9 mouse cellular contexts compared by ENCODE assay signal in genomic region chr4:146173378-146174226, GRCm38 (mm10). TPM values are rescaled to one million over a fixed set of nuclear protein-coding genes. Genes with fewer than 3 reads are reported as not detected.
DNase-seq lines count a peak whose midpoint lies in the region; ATAC-seq and TF ChIP-seq lines count a peak whose summit lies in the region.
"Not testable (repeated sequence)": the region's sequence is repeated elsewhere in the genome, so short reads cannot be mapped to it uniquely, and the experiment has no call there.
"Had no signal": no experiment of that assay in that cellular context is flagged by ENCODE, and none has a peak within 500 bp of the region (broad histone marks: within the 10 kb centered on the region; RNA-seq: fewer than 3 reads in every experiment).

No protein-coding gene starts in this region.

- peak; percentile 66; the same call in 1 of the 2 replicates for ATAC-seq in forebrain, embryonic 15.5 days (replicated peaks)
- ATAC-seq in liver, embryonic 13.5 days (ENCODE audit: low read depth) = peak; percentile 57
- peak; percentile 79 for ATAC-seq in midbrain, postnatal 0 days (ENCODE audit: low FRiP score)

- not testable (repeated sequence) for TF ChIP-seq CTCF in midbrain, postnatal 0 days (IDR thresholded peaks at IDR 0.05)

- H3K4me1 ChIP-seq in forebrain, embryonic 15.5 days; liver, embryonic 13.5 days (replicated peaks); midbrain, postnatal 0 days (ENCODE audit: insufficient read depth, low read length): not testable (repeated sequence)

- H3K4me3 ChIP-seq in forebrain, embryonic 15.5 days; liver, embryonic 13.5 days (replicated peaks); midbrain, postnatal 0 days (ENCODE audit: low read depth, low read length): not testable (repeated sequence)

- intact Hi-C loops in heart, postnatal 14 days (cut with DNase I) = not testable (repeated sequence)

- H3K36me3 ChIP-seq in forebrain, embryonic 15.5 days; liver, embryonic 13.5 days; midbrain, postnatal 0 days (ENCODE audit: insufficient read depth, low read length): not testable (repeated sequence)

- peaks cover 14% of the 10 kb centered on the region for H3K9me3 ChIP-seq in forebrain, embryonic 15.5 days
- H3K9me3 ChIP-seq in liver, embryonic 13.5 days (replicated peaks) = peaks cover 10% of the 10 kb centered on the region
- H3K9me3 ChIP-seq in midbrain, postnatal 0 days (ENCODE audit: low read length) = peaks cover 14% of the 10 kb centered on the region

- not testable (repeated sequence) for H3K9ac ChIP-seq in forebrain, embryonic 15.5 days (replicated peaks); liver, embryonic 13.5 days; midbrain, postnatal 0 days (replicated peaks; ENCODE audit: low read length, poor library complexity, severe bottlenecking)

- peak; percentile 3 for DNase-seq in 3T3-L1 (ENCODE audit: low read depth, low spot score)
- peak; percentile 14 to 42 for DNase-seq in adrenal gland, postnatal 4 days (ENCODE audit: low spot score in 2 of 2)
- DNase-seq in heart, postnatal 14 days = peak; percentile 9 to 17
- DNase-seq in kidney, adult 9 months = peak; percentile 13
- DNase-seq in liver, embryonic 13.5 days; midbrain, postnatal 0 days (ENCODE audit: low spot score): not testable (repeated sequence)
- DNase-seq in testis, postnatal 10 days (ENCODE audit: low spot score) = peak; percentile 47

- not testable (repeated sequence) for H3K27me3 ChIP-seq in forebrain, embryonic 15.5 days; liver, embryonic 13.5 days; midbrain, postnatal 0 days (ENCODE audit: insufficient read depth, low read length)

- WGBS in forebrain, embryonic 15.5 days = 63% methylated on average over 4 of the region's 4 CpGs
- 41% methylated on average over 4 of the region's 4 CpGs for WGBS in liver, embryonic 13.5 days (ENCODE audit: insufficient replicate concordance)
- 61% methylated on average over 3 of the region's 4 CpGs for WGBS in midbrain, postnatal 0 days

- H3K4me2 ChIP-seq in forebrain, embryonic 15.5 days (replicated peaks); liver, embryonic 13.5 days; midbrain, postnatal 0 days (ENCODE audit: low read depth, low read length, poor library complexity, severe bottlenecking): not testable (repeated sequence)

- not testable (repeated sequence) for H3K27ac ChIP-seq in forebrain, embryonic 15.5 days (replicated peaks); liver, embryonic 13.5 days; midbrain, postnatal 0 days (ENCODE audit: low read depth, low read length)

RNA-seq across cellular contexts. Expression of gene Zfp600, which starts 17.0 kb away (rescaled TPM):
- under 1 TPM; 0.93 to 0.98 TPM for total RNA-seq in adrenal gland, postnatal 4 days (2021)
- not detected in 2 replicates for polyA plus RNA-seq in forebrain, embryonic 15.5 days (2015; fragmentation: Nextera tagmentation; extraction: Ambion mirVana)
- total RNA-seq in heart, postnatal 14 days (2021) = under 1 TPM in 1 of 2 experiments, not detected in 1; 0.24 TPM
- 0.29 TPM in 1 of 2 replicates, not detected in the other for polyA plus RNA-seq in liver, embryonic 13.5 days (2015; fragmentation: Nextera tagmentation; extraction: Ambion mirVana)
- not detected in 2 replicates for total RNA-seq in midbrain, postnatal 0 days (2014; rRNA removed)
- not detected in 2 replicates for polyA plus RNA-seq in midbrain, postnatal 0 days (2015; fragmentation: Nextera tagmentation; extraction: Ambion mirVana)
- polyA plus RNA-seq: lung, adult 2 months had no signal
